Mouse (Mus musculus) erythroblast, embryonic 14.5 days (primary cell): ENCODE results near the gene Wnk4.

Source experiments
- GATA1 ChIP-seq: IDR thresholded peaks from 2 replicates; pipeline ENCODE4 v1.6.1; 2012; ENCODE audit warnings: low read length, inconsistent platforms, mixed read lengths
- TAL1 ChIP-seq: IDR thresholded peaks from 3 replicates; pipeline ENCODE4 v1.6.1; 2012; ENCODE audit warnings: low read length, inconsistent platforms, mixed read lengths

- TF ChIP-seq GATA1 (no peak), TAL1 (no peak)
Observed at GRCm38 (mm10) chr11:101272446-101272845, 12.1 kb downstream of the Wnk4 start.
